Mouse (Mus musculus) lung, postnatal 0 days (tissue): Measurements from ENCODE around the gene Crocc. TPM values are rescaled to one million over a fixed set of nuclear protein-coding genes. Genes with fewer than 3 reads are reported as not detected.
A peak's percentile ranks its signal among the peaks of the same experiment; 100 is the strongest.

ENCODE experiments used
- ATAC-seq: fragments of 200-750 bp; cut with Nextera tagmentation; 2 replicates; pipeline ENCODE4 v1.8.0; 2017; ENCODE audit warnings: moderate library complexity
- DNase-seq: peaks from one replicate; pipeline ENCODE4 v3.0.0-alpha.2; 2016; ENCODE audit warnings: low spot score
- H3K27ac ChIP-seq: fragments of 300-500 bp; sonication (generic); 2 replicates; pipeline ENCODE4 v1.5.1; 2014; ENCODE audit warnings: antibody characterized with exemption, mild to moderate bottlenecking, low read length, mixed read lengths
- H3K27me3 ChIP-seq: fragments of 300-500 bp; sonication (generic); replicated peaks from 2 replicates; pipeline ENCODE4 v1.6.1; 2014; ENCODE audit warnings: low read length, mixed read lengths; ENCODE audit not compliant: insufficient read depth
- H3K36me3 ChIP-seq: fragments of 300-500 bp; sonication (generic); 2 replicates; pipeline ENCODE4 v1.6.1; 2014; ENCODE audit warnings: low read length, mixed read lengths; ENCODE audit not compliant: insufficient read depth
- H3K4me1 ChIP-seq: fragments of 300-500 bp; sonication (generic); 2 replicates; pipeline ENCODE4 v1.6.1; 2014; ENCODE audit warnings: antibody characterized with exemption, low read depth, low read length, mixed read lengths; ENCODE audit not compliant: insufficient read depth
- H3K4me2 ChIP-seq: fragments of 300-500 bp; sonication (generic); replicated peaks from 2 replicates; pipeline ENCODE4 v1.6.1; 2014; ENCODE audit warnings: low read depth, mild to moderate bottlenecking, low read length, moderate library complexity, mixed read lengths
- H3K4me3 ChIP-seq: fragments of 300-500 bp; sonication (generic); 2 replicates; pipeline ENCODE4 v1.5.1; 2014; ENCODE audit warnings: low read depth, low read length
- H3K9ac ChIP-seq: fragments of 300-500 bp; sonication (generic); replicated peaks from 2 replicates; pipeline ENCODE4 v1.6.1; 2014; ENCODE audit warnings: low read depth, mild to moderate bottlenecking
- H3K9me3 ChIP-seq: fragments of 300-500 bp; sonication (generic); 2 replicates; pipeline ENCODE4 v1.6.1; 2016; ENCODE audit warnings: low read length, mixed read lengths
- CTCF ChIP-seq: IDR thresholded peaks from 2 replicates; pipeline ENCODE4 v1.5.1; 2016; ENCODE audit warnings: antibody characterized with exemption, mild to moderate bottlenecking
- EP300 ChIP-seq: IDR thresholded peaks from 2 replicates; pipeline ENCODE4 v1.6.1; 2016; ENCODE audit warnings: antibody characterized with exemption, mild to moderate bottlenecking, control low read depth
- WGBS: fragments of 180-500 bp; shearing (Covaris S2); extraction: QIAGEN DNeasy Blood & Tissue Kit; methylation state at CpG from one replicate; pipeline ENCODE4 v1.1.7; 2014; 5-methylcytosine and 5-hydroxymethylcytosine counted together
- polyA plus RNA-seq: library from polyadenylated mRNA; unstranded; fragments of >200 nt; fragmentation: Nextera tagmentation; extraction: Ambion mirVana; gene quantifications from 2 replicates; pipeline ENCODE4 v1.2.1, GENCODE M21; 2015

The Crocc gene
- polyA plus RNA-seq, 1 experiment from 2014 or later = 2.3 TPM

DNA sequence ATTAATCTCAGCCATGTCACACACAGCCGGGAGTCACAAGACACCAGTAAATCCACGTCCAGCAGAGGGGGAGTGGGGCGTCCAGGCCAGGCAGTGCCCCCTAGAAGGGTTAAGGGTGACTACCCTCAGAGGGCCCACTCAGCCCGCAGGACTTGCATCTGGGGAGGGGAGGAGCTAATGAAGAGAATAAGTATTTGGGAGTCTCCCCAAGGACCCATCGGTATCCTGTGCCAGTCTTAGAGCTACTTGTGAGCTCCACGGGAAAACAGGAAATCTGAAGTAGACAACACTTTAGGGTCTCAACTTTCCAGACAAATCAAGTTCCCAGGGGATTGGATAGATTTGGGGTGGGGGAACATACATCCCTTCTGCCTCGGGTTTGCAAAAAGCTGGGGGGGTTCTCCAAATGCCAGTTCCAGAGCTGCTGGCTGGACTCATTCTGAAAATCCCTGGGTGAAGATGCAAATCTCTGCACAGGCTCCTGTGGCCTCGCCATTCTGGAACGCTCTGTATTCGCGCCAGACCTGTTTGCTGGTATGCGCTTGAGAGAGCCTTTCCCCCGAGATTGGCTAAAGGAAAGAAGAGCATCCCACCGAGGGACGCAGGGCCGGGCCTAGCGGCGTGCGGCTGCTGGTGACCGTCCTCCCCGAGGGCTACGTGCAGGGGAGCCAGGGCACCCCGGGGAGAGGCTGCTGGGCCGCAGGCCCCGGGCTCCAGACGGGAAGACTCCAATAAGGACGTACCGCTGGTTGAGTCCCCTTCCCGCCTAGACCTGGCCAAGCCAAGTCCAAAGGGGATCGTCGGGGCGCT is 529 bp downstream of the Crocc start:
- DNase-seq (no peak), ATAC-seq (peak; percentile 47)
- H3K36me3 ChIP-seq = no peaks in the 10 kb centered on the region
- no peaks in the 10 kb centered on the region for H3K9me3 ChIP-seq
- H3K4me1 ChIP-seq = peaks cover 3% of the 10 kb centered on the region; the same call in 1 of the 2 replicates
- no peaks in the 10 kb centered on the region for H3K27me3 ChIP-seq
- TF ChIP-seq EP300 (no peak), CTCF (no peak)
- peak overlapping the region; percentile 57 for H3K4me3 ChIP-seq
- 2% methylated on average over 32 of the region's 32 CpGs for WGBS
- H3K4me2 ChIP-seq = peak overlapping the region; percentile 90
- H3K9ac ChIP-seq = peak overlapping the region; percentile 54
- peak overlapping the region; percentile 88 for H3K27ac ChIP-seq

DNA sequence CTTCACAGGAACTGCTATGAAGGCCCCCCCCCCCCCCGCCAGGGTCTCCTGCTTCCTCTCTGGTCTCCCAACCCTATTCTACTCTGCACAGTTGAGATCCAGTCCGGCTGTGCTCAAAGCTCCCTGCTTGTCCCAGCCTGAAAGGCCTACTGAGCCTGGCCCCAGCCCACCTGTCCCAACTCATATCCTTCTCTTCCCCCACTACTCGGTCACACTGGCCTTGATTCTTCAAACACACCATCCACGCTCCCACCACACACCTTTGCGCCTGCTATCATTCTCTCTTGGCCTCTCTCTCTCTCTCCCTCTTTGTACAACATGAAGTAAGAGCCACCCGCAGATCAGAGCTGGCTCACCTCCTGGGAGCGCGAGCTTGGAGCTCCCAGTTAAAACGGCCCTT is 1.5 kb downstream of the Crocc start:
- Histone ChIP-seq H3K4me2 (no peak overlapping the region), H3K9me3 (no peaks in the 10 kb centered on the region), H3K4me1 (peaks cover 3% of the 10 kb centered on the region; the same call in 1 of the 2 replicates), H3K27me3 (no peaks in the 10 kb centered on the region), H3K27ac (no peak overlapping the region), H3K36me3 (no peaks in the 10 kb centered on the region), H3K9ac (no peak overlapping the region), H3K4me3 (no peak overlapping the region)
- DNase-seq (no peak), ATAC-seq (no peak)
- TF ChIP-seq EP300 = no peak
- no peak for TF ChIP-seq CTCF
- WGBS = 64% methylated on average over 9 of the region's 9 CpGs

DNA sequence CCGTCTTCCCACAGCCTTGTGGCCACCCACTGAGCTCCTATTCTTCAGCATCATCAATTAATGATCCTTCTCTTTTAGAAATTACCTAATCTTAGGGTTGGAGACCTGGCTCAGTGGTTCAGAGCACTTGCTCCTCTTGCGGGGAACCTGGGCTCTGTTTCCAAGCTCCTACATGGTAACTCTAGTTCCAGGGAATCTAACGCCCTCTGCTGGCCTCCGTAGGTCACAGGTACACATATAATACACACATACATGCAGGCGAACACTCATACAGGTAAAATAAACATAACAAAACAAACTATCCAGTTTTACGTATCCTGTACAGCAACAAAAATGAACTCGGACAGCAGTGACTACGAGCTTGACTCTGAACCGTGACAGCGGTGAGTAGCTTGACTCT is 3.4 kb downstream of the Crocc start:
- H3K27ac ChIP-seq = no peak overlapping the region
- DNase-seq (no peak), ATAC-seq (no peak)
- H3K4me2 ChIP-seq = no peak overlapping the region
- peaks cover 3% of the 10 kb centered on the region; the same call in 1 of the 2 replicates for H3K4me1 ChIP-seq
- no peaks in the 10 kb centered on the region for H3K9me3 ChIP-seq
- H3K4me3 ChIP-seq = no peak overlapping the region
- H3K27me3 ChIP-seq = no peaks in the 10 kb centered on the region
- WGBS = 96% methylated on average over 10 of the region's 10 CpGs
- H3K9ac ChIP-seq = no peak overlapping the region
- TF ChIP-seq EP300 (no peak), CTCF (peak; percentile 4; the same call in 1 of the 2 replicates)
- no peaks in the 10 kb centered on the region for H3K36me3 ChIP-seq

DNA sequence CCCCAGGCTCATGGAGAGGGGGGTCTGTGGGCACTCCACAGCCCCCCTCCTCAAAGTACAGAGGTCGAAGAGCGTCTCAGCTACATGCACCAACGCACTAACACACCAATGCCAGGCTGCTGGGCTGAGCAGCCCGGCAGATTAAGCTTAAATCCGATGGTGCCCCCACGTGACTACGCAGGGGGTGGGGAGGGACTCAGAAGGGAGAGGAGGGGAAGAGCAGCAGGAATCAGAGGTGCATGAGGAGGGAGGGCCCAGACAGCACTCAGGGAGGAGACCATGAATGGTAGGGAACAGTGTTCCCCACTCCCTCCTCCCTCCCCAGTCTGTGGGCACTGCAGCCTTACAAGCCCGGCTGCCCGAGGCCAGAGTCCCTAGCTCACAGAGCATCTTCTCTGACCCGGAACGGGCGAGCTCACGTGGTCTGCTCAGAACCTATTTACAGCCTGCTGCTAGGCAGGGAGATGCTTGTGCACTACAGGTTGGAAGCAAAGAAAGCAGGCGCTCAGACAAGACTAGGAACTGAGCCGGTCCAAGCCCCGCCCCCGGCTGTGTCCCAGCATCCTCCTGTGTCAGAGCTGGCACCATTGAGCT is 6.7 kb downstream of the Crocc start:
- Histone ChIP-seq H3K4me1 (no peaks in the 10 kb centered on the region), H3K27ac (no peak overlapping the region), H3K9ac (no peak overlapping the region), H3K9me3 (no peaks in the 10 kb centered on the region), H3K4me2 (no peak overlapping the region), H3K4me3 (no peak overlapping the region), H3K36me3 (no peaks in the 10 kb centered on the region), H3K27me3 (no peaks in the 10 kb centered on the region)
- WGBS = 57% methylated on average over 17 of the region's 17 CpGs
- DNase-seq (no peak), ATAC-seq (0 out of 2 replicates have a peak, but pooled peaks have one; percentile 11)
- TF ChIP-seq EP300 = no peak
- TF ChIP-seq CTCF = no peak

DNA sequence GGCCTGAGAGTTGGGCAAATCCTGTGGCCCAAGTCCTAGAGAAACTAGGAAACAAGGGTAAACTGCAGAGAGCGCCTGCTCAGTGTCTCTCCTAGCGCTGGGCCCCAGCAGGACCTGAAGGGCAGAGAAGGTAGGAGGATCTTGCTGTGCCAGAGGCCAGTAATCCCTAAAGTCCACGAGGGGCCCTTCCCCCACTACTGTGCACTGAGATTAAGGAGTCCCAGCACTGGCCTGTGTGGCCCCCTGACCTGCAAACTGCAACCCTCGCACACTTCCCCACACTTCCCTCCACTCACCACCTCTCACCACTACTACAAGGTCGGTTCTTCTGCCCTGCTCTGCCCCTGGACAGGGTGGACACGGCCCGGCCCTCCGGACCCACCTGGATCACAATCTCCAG is 7.2 kb downstream of the Crocc start:
- no peaks in the 10 kb centered on the region for H3K36me3 ChIP-seq
- 56% methylated on average over 8 of the region's 8 CpGs for WGBS
- no peaks in the 10 kb centered on the region for H3K9me3 ChIP-seq
- ATAC-seq (no peak), DNase-seq (no peak)
- no peak overlapping the region for H3K4me2 ChIP-seq
- H3K27ac ChIP-seq = no peak overlapping the region
- no peaks in the 10 kb centered on the region for H3K4me1 ChIP-seq
- TF ChIP-seq EP300 (no peak), CTCF (no peak)
- H3K27me3 ChIP-seq = no peaks in the 10 kb centered on the region
- H3K9ac ChIP-seq = no peak overlapping the region
- H3K4me3 ChIP-seq = no peak overlapping the region

DNA sequence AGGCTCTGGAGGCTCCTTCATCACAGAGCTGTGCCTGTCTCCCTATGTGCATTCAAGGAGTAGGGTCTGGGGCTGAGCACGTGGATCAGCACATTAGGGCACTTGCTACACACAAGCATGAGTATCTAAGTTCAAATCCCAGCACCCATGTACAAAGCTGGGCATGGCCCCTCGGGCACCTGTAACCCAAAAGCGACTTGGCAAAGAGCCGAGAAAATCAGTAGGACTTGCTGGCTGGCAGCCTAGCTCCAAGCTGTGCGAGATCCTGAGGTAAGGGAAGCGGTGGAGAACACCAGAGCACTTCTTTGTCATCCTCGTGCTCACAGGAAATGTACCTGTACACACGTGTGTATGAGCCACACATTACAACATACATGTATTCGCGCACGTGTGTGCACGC is 7.9 kb downstream of the Crocc start:
- TF ChIP-seq CTCF = no peak
- no peak for TF ChIP-seq EP300
- no peaks in the 10 kb centered on the region for H3K9me3 ChIP-seq
- ATAC-seq (no peak), DNase-seq (no peak)
- no peak overlapping the region for H3K4me2 ChIP-seq
- no peak overlapping the region for H3K4me3 ChIP-seq
- H3K4me1 ChIP-seq = no peaks in the 10 kb centered on the region
- H3K27ac ChIP-seq = no peak overlapping the region
- H3K9ac ChIP-seq = no peak overlapping the region
- no peaks in the 10 kb centered on the region for H3K36me3 ChIP-seq
- 77% methylated on average over 12 of the region's 12 CpGs for WGBS
- H3K27me3 ChIP-seq = no peaks in the 10 kb centered on the region
